Mouse (Mus musculus): ENCODE data around the gene Actn4.
A peak's percentile ranks its signal among the peaks of the same experiment; 100 is the strongest.
"Not testable (repeated sequence)": the region's sequence is repeated elsewhere in the genome, so short reads cannot be mapped to it uniquely, and the experiment has no call there.

The Actn4 gene

GRCm38 (mm10) chr7:28969672-28970394, 7.7 kb upstream of the Actn4 start:
- no peak for DNase-seq

DNA sequence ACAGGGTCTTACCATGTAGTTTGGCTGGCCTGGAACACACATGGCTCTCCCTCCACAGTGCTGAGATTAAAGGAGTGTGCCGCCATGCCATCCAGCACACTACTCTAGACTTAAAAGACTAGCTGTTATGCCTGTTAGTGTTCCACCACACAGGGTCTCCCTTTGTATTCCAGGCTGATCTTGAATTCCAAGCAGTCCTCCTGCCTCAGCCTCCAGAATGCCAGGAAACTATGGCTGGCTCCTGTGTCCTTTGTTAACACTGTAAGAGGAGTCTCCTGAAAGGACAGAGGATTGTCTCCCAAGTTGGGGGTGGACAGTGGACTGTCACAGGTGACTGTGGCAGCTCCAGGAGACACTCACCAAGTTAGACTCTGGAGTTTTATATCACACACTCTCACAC, 7.1 kb upstream of the Actn4 start:
- no peak for DNase-seq

DNA sequence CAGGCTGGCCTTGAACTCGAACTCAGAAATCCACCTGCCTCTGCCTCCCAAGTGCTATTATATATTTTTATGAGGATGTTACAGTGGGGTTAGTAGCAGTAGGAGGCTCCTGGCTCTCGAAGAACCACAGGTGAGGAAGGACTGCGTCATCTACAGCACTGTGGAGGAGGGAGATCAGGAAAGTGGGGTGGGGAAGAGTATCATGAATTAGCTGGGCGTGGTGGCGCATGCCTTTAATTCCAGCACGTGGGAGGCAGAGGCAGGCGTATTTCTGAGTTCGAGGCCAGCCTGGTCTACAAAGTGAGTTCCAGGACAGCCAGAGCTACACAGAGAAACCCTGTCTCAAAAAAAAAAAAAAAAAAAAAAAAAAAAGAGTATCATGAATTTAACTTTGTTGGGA, 6.0 kb upstream of the Actn4 start:
- DNase-seq = not testable (repeated sequence)

GRCm38 (mm10) chr7:28966751-28967505, 4.8 kb upstream of the Actn4 start:
- DNase-seq = no peak

DNA sequence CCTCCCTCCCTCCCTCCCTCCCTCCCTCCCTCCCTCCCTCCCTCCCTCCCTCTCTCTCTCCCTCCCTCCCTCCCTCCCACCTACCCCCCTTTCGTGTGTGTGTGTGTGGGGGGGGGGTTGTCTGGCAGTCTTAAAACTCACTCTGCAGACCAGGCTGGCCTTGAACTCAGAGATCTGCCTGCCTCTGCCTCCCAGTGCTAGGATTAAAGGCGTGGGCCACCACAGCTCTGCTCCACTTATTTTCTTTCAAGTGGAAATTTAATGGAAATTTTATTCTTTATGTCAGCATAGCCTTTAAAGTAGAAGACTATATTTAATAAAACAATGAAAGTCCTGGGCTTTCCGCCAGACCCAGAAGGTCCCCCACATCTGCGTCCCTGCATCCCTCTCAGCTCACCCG, 4.0 kb upstream of the Actn4 start:
- DNase-seq = no peak

DNA sequence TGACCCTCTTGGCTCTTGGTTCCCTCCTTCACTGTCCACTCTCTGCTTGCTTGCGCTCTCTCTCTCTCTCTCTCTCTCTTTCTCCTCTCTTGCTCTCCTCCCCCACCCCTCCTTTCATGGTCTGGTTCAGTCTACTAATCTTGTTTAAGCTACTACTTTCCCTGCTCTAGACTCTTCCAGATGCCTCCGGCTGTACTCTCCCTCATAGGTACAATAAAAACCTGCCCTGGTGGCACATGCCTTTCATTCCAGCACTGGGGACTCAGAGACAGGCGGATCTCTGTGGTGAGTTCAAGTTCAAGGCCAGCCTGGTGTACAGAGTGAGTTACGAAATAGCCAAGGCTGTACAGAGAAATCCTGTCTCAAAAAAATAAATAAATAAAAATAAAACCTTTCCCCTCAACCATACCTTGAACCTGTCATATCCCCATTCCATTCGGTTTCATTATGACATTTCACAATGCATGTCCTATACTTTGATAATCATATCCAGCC, 3.3 kb upstream of the Actn4 start:
- DNase-seq = no peak

- no peak for DNase-seq
Observed at GRCm38 (mm10) chr7:28963399-28963923, 1.3 kb upstream of the Actn4 start.

- no peak for DNase-seq
Observed at GRCm38 (mm10) chr7:28961584-28961926, 585 bp downstream of the Actn4 start.

- no peak for DNase-seq
Observed at GRCm38 (mm10) chr7:28960354-28961046, 1.6 kb downstream of the Actn4 start.

DNA sequence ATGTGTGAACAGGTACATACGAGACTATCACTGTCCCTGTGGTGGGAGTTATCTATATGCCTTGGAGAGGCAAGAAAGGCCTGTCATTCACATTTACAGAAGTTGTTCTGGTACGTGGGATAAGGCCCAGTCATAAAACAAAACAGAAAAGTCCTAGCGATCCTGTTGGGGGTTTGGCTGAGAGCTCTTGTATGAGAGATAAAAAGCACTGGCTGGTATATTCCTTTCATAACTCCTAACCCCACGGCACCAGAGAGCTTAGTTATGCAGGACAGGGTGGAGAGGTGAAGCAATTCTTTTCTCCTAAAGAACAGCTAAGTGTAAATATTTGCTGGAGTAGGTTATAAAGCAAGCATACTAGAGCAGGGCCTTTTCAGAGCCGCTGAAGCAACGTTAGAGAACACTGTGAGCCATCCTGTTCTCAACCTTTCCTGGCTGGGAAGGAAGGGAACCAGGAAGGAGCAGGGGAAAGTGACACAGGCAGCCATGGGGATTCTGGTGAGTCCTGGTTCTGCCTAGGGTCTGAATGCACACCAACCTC, 2.6 kb downstream of the Actn4 start:
- DNase-seq = no peak

DNA sequence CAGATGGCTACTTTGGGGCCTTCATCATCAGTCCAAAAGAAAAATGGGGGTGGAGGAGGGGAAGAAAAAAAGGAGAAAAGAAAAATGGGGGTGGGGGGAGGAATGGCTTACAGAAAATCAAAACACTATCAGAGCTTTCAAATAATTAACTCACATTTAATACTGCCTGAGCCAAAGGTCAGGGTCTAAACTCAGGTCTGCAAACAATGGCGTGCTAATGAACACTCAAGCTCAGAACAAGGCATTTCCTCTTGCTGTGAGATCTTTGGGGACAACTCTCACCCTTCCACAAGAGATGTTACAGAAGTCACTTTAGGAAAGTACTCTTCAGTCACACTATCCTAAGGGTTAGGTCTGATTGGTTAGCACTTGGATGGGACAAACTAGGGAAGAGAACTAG, 3.4 kb downstream of the Actn4 start:
- no peak for DNase-seq

DNA sequence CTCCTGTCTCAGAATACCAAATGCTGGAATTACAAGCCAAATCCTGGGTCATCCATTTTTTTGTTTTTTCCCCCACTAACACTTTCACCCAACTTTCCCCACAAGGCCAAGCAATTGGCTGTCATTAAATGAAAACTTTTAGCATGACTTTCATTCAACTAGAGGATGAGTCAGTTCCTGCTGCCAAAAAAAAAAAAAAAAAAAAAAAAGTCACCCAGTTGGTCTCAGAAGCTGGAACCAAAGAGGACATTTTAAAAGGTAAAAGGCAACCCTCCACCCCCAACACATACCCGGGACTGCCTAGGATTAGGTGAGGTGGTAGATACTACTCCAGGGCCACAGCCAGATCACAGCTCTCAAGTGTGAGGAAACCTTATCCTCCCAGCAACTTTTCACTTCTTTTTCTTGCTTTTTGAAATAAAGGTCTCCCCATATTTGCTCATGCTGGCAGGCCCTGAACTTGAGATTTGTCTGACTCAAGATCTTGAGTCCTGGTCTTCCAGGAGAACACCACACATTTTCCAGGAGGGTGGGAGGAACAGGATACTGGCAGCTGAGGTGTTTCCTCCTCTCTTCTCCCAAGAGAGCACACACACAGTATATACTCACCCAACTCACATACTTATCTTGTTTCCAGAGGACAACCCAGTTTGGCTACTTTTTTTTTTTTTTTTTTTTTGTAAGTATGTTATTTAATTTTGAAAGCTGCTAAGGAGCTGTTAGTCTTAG, 4.0 kb downstream of the Actn4 start:
- no peak for DNase-seq

GRCm38 (mm10) chr7:28957286-28957685, 4.9 kb downstream of the Actn4 start:
- DNase-seq = no peak

- DNase-seq = no peak
Observed at GRCm38 (mm10) chr7:28956270-28956669, 5.9 kb downstream of the Actn4 start.

DNA sequence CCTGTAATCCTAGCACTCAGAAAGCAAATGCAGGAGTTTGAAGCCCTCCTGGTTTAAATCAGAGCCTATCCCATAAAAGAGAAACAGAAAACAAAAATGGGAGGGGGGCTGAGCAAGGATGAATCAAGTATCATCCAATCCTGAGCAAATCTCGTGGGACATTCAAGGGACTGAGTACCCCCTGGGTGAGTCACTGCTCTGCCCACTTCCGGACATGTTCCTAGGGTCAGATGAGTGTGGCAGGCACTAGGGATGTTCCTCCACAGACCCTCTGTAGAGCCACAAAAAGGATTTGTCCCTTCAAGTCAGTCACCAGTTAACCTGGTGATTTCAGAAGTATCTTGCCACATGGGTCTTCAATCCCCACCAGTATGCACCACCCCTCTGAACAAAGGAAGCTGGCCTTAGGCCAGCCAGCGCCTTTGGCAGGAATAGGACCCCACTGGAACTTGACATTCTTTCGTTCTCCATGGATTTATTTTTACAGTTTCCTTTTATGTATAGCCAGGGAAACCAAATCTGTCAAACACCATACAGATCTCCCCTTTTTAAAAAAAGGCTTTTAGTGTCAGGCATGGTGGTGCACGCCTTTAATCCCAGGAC, 6.7 kb downstream of the Actn4 start:
- peak in 1 of 2 experiments; percentile 29 for DNase-seq

DNA sequence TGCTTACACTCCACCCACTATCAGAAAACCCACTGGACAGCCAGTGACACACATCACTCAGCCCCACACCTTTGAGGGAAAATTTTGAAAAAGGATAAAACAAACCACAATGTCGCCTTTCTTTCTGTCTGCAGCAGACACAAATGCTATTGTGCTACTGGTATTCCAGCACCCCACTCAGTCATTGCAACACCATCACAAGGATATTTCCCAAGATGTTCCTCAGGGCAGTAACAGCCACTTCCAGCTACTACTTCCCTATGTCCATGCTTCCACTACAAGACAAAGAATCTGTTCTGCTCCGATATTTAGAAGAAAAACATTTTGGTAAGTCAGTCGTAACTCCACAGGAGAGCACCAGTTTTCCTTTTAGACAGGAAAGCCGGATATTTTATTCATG, 7.4 kb downstream of the Actn4 start:
- no peak for DNase-seq

GRCm38 (mm10) chr7:28953476-28954376, 8.4 kb downstream of the Actn4 start:
- DNase-seq = no peak

DNA sequence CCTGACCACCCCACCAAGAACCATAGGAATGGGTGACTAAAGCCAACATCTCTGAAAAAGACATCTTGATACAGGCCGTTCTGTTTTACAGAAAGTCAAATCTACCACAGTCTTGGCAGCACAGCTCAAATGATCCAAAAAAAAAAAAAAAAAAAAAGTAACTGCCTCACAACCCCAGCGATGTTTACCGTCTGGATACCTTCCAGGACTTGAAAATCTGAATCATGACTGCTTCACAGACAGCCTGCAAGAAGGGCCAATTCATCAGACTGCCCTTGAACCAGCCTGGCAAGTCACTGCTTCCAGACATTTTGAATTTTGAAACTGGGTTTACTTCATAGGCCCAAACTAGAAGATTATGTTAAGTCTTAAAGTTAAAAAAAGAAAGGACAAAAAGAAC, 9.4 kb downstream of the Actn4 start:
- DNase-seq = no peak

- no peak for DNase-seq
Observed at GRCm38 (mm10) chr7:28951764-28952163, 10.4 kb downstream of the Actn4 start.

GRCm38 (mm10) chr7:28950346-28951037, 11.6 kb downstream of the Actn4 start:
- DNase-seq = no peak
